Mouse (Mus musculus): ENCODE measurements around the gene Pkp4. TPM values are rescaled to one million over a fixed set of nuclear protein-coding genes. Genes with fewer than 3 reads are reported as not detected.

Pkp4 gene
- polyA plus RNA-seq, 1 experiment from 2014 or later = 31.6 TPM

DNA sequence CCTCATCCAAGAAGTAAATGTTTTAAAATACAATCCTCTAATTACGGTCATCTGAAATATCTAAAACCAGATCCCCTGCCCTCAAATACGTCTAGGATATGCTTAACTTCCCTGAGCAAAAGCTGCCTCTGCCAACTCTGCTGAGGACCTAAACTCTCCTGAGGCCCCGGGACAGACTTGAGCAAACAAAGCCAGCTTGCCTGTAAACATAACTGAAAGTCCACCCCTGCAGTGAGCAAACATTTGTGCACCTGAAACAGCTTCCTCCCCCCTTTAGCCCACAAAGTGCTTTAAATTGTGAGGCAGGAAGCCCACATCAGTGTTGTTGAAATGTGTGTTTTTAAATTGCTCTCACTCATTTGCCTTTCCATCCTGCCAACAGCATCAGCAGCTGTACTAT lies 193.2 kb downstream of the Pkp4 start:
- Histone ChIP-seq H3K9me3 (ENCODE audit: control insufficient read depth, low read length) (no peaks in the 10 kb centered on the region), H3K27ac (replicated peaks; ENCODE audit: low read depth, low read length) (no peak overlapping the region), H3K36me3 (ENCODE audit: control insufficient read depth, insufficient read depth, low read length) (peaks cover 38% of the 10 kb centered on the region), H3K4me2 (ENCODE audit: low read depth, low read length) (no peak overlapping the region), H3K4me1 (ENCODE audit: control insufficient read depth, insufficient read depth, low read length) (no peaks in the 10 kb centered on the region), H3K4me3 (ENCODE audit: low read depth, low read length) (no peak overlapping the region), H3K9ac (ENCODE audit: low read depth, low read length) (no peak overlapping the region), H3K27me3 (replicated peaks; ENCODE audit: control insufficient read depth, insufficient read depth, low read length) (no peaks in the 10 kb centered on the region)
- DNase-seq (ENCODE audit: low spot score) = no peak
- ATAC-seq (ENCODE audit: low read depth) = no peak
- 74% methylated on average over 3 of the region's 3 CpGs for WGBS

DNA sequence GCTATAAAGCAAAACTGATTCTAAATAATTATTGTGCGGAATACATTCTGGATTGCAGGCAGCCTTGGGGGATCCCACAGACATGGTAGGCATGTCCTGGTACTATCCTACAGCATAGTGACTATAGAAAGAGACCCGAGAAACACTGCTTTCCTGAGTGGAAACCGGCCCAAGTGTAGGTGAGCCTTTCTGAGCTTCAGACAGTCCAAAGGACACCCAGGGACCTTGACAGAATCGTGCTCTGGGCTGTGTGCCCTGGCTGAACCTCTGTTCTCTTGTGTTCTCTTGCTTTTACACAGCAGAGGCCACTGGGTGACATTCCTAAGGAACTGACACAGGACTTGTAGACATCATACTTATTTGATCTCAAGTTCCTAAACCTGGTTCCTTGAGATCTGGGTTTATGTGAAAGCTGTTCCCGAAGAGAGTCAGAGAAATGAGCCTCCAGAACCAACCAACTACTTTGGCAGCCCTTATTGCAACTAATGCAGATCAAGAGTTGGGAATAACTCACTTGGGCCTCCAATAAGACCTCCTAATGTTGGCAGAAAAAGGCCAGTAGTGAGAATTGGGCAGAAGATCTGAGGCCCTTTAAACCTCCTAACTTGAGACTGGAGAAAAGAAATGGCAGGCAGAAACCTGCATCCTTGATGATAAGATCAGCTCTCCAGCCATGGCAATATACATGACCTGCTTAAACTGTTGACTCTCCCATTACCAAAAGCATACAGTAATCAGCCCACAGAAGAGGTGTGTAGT lies 195.1 kb downstream of the Pkp4 start:
- H3K9me3 ChIP-seq (ENCODE audit: control insufficient read depth, low read length) = no peaks in the 10 kb centered on the region
- H3K4me1 ChIP-seq (ENCODE audit: control insufficient read depth, insufficient read depth, low read length) = no peaks in the 10 kb centered on the region
- no peak overlapping the region for H3K9ac ChIP-seq (ENCODE audit: low read depth, low read length)
- ATAC-seq (ENCODE audit: low read depth) (no peak), DNase-seq (ENCODE audit: low spot score) (no peak)
- WGBS = 93% methylated on average over 5 of the region's 5 CpGs
- H3K4me2 ChIP-seq (ENCODE audit: low read depth, low read length) = no peak overlapping the region
- peaks cover 33% of the 10 kb centered on the region for H3K36me3 ChIP-seq (ENCODE audit: control insufficient read depth, insufficient read depth, low read length)
- H3K27me3 ChIP-seq (replicated peaks; ENCODE audit: control insufficient read depth, insufficient read depth, low read length) = no peaks in the 10 kb centered on the region
- H3K4me3 ChIP-seq (ENCODE audit: low read depth, low read length) = no peak overlapping the region
- H3K27ac ChIP-seq (replicated peaks; ENCODE audit: low read depth, low read length) = no peak overlapping the region

DNA sequence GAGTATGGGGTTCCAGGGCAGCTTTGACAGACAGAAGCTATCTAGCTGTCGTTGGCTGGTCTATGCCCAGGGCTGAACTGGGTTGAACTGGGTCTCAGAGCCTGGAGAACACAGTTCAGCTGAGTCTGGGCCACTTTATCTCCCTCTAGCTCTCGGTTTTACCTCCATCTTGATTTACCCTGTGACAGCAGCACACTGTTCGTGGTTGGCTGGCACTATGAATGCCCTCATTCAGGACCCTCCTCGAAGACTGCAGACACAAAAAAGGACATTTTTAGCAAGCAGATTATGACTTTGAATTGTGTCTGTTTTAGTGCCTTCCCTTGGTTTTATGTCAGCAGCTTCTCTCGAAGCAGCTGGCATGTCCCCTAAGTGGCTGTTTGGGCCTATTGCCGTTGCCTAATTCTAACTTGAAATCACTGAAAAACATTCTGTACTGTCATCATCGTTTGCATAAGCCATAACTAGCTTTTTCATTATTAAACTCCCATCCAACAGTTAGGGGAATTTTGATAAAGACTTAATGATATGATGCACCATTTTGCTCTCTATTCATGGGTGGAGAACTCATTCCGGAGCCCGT lies 199.2 kb downstream of the Pkp4 start:
- ATAC-seq (ENCODE audit: low read depth) = no peak
- Histone ChIP-seq H3K27me3 (replicated peaks; ENCODE audit: control insufficient read depth, insufficient read depth, low read length) (no peaks in the 10 kb centered on the region), H3K4me3 (ENCODE audit: low read depth, low read length) (no peak overlapping the region), H3K36me3 (ENCODE audit: control insufficient read depth, insufficient read depth, low read length) (peaks cover 13% of the 10 kb centered on the region), H3K4me2 (ENCODE audit: low read depth, low read length) (no peak overlapping the region), H3K9me3 (ENCODE audit: control insufficient read depth, low read length) (no peaks in the 10 kb centered on the region), H3K9ac (ENCODE audit: low read depth, low read length) (no peak overlapping the region), H3K27ac (replicated peaks; ENCODE audit: low read depth, low read length) (no peak overlapping the region), H3K4me1 (ENCODE audit: control insufficient read depth, insufficient read depth, low read length) (0 out of 2 replicates have a peak, but pooled peaks cover 4% of the 10 kb centered on the region)
- no peak for DNase-seq (ENCODE audit: low spot score)
- WGBS = 74% methylated on average over 9 of the region's 9 CpGs

DNA sequence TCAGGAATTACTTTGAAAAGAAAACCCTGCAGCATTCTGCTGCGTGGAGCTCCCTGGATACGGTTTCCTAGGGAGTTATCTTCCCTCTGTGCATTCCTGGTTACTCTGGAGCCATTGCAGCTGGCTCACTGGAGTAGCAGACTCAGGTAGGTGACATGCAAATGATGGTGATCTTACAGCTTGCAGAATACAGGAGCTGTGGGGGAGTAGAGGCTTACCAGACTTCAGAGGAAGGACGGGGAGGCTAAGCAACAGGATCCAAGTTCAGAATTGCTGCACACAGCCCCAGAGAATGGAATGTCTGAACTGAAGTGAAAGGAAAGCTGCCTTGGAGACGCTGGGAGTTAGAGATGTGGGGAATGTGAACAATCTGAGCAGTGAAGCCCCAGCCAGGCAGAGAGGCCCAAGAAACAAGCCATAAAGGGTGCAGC lies 200.7 kb downstream of the Pkp4 start:
- 22% methylated on average over 4 of the region's 4 CpGs for WGBS
- Histone ChIP-seq H3K9ac (ENCODE audit: low read depth, low read length) (no peak overlapping the region), H3K4me3 (ENCODE audit: low read depth, low read length) (no peak overlapping the region), H3K27me3 (replicated peaks; ENCODE audit: control insufficient read depth, insufficient read depth, low read length) (no peaks in the 10 kb centered on the region), H3K36me3 (ENCODE audit: control insufficient read depth, insufficient read depth, low read length) (no peaks in the 10 kb centered on the region), H3K9me3 (ENCODE audit: control insufficient read depth, low read length) (no peaks in the 10 kb centered on the region), H3K4me2 (ENCODE audit: low read depth, low read length) (no peak overlapping the region), H3K4me1 (ENCODE audit: control insufficient read depth, insufficient read depth, low read length) (0 out of 2 replicates have a peak, but pooled peaks cover 4% of the 10 kb centered on the region), H3K27ac (replicated peaks; ENCODE audit: low read depth, low read length) (no peak overlapping the region)
- DNase-seq (ENCODE audit: low spot score) (peak; percentile 56), ATAC-seq (ENCODE audit: low read depth) (peak; percentile 74)

DNA sequence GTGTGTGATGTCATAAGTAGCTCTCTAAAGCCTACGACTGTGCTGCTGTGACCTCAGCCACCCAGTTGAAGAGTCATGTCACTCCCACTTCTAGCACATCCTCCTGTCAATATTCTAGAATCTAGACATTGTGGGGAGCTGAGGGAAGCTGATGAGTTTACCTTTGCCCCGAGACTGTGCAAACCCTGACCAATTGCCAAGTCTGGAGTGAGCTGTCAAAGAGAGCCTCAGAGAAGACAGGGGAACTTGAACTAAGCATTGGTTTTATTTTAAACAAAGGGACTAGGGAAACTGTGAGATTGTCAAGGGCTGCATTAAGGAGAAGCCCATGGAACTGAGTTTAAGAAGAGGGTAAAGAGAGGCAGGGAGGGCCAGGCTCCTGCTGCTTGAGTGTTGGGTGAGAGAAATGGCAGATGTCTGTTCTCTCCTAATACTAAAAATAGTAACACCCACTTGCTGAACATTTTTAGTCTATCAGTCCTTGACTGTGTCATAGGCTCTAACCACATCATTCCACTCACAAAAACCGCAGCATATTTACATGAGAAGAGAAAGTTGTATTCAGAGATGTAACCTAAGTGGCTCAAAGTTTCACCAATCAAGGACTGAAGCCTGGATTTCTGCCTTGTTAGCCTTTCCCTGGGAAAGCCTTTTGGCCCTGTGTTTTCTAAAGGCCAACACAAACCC lies 203.6 kb downstream of the Pkp4 start:
- no peaks in the 10 kb centered on the region for H3K27me3 ChIP-seq (replicated peaks; ENCODE audit: control insufficient read depth, insufficient read depth, low read length)
- no peak overlapping the region for H3K4me3 ChIP-seq (ENCODE audit: low read depth, low read length)
- no peak overlapping the region for H3K27ac ChIP-seq (replicated peaks; ENCODE audit: low read depth, low read length)
- 0 out of 2 replicates have a peak, but pooled peaks cover 4% of the 10 kb centered on the region for H3K4me1 ChIP-seq (ENCODE audit: control insufficient read depth, insufficient read depth, low read length)
- no peaks in the 10 kb centered on the region for H3K36me3 ChIP-seq (ENCODE audit: control insufficient read depth, insufficient read depth, low read length)
- H3K9me3 ChIP-seq (ENCODE audit: control insufficient read depth, low read length) = no peaks in the 10 kb centered on the region
- H3K4me2 ChIP-seq (ENCODE audit: low read depth, low read length) = no peak overlapping the region
- ATAC-seq (ENCODE audit: low read depth) = no peak
- 81% methylated on average over 3 of the region's 3 CpGs for WGBS
- no peak for DNase-seq (ENCODE audit: low spot score)
- no peak overlapping the region for H3K9ac ChIP-seq (ENCODE audit: low read depth, low read length)

DNA sequence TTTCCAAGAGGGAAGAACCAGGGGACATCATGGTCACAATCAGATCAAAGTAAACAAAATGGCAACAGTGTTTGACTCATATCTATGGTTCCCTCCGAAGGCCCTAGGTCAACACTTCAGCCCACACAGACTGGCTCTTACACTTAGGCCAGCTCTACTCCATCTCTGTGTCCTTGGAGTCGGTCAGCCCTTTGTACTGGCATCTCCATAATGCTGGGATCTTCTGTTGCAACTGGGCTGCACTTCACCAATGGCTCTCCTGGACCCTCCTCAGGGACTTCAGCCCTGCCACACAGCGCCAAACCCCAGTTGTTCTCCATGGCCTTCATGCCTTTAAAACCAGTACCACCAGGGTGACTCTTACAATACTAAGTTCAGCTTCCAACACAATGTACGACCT lies 206.5 kb downstream of the Pkp4 start:
- H3K9ac ChIP-seq (ENCODE audit: low read depth, low read length) = no peak overlapping the region

DNA sequence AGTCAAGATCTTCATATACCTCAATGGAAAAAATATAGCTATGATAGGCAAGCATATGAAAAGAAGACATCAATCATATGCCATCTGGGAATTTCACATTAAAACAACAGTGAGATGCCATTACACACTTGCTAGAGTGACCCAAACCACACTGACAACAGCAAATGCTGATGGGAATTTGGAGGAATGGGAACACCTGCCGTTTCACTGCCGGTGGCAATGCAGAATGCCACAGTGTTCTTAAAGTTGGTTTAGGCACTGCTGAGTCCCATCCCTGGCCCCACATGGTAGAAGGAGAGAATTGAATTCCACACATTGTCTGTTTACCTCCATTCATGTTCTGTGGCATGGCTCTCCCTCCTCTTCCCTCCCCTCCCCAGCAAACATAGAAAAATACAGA lies 212.5 kb downstream of the Pkp4 start:
- Histone ChIP-seq H3K36me3 (ENCODE audit: control insufficient read depth, insufficient read depth, low read length) (no peaks in the 10 kb centered on the region), H3K9ac (ENCODE audit: low read depth, low read length) (no peak overlapping the region), H3K27ac (replicated peaks; ENCODE audit: low read depth, low read length) (no peak overlapping the region), H3K9me3 (ENCODE audit: control insufficient read depth, low read length) (no peaks in the 10 kb centered on the region), H3K4me3 (ENCODE audit: low read depth, low read length) (no peak overlapping the region), H3K27me3 (replicated peaks; ENCODE audit: control insufficient read depth, insufficient read depth, low read length) (no peaks in the 10 kb centered on the region), H3K4me1 (ENCODE audit: control insufficient read depth, insufficient read depth, low read length) (no peaks in the 10 kb centered on the region), H3K4me2 (ENCODE audit: low read depth, low read length) (no peak overlapping the region)
- DNase-seq (ENCODE audit: low spot score) (no peak), ATAC-seq (ENCODE audit: low read depth) (no peak)
- 90% methylated on average over 2 of the region's 2 CpGs for WGBS

More for the DNA sequence above, 206.5 kb downstream of the Pkp4 start:
- no peak overlapping the region for H3K27ac ChIP-seq (replicated peaks; ENCODE audit: low read depth, low read length)
- no peak overlapping the region for H3K4me2 ChIP-seq (ENCODE audit: low read depth, low read length)
- H3K9me3 ChIP-seq (ENCODE audit: control insufficient read depth, low read length) = no peaks in the 10 kb centered on the region
- no peak for ATAC-seq (ENCODE audit: low read depth)
- 86% methylated on average over 4 of the region's 4 CpGs for WGBS
- H3K4me3 ChIP-seq (ENCODE audit: low read depth, low read length) = no peak overlapping the region
- H3K27me3 ChIP-seq (replicated peaks; ENCODE audit: control insufficient read depth, insufficient read depth, low read length) = no peaks in the 10 kb centered on the region
- no peaks in the 10 kb centered on the region for H3K36me3 ChIP-seq (ENCODE audit: control insufficient read depth, insufficient read depth, low read length)
- H3K4me1 ChIP-seq (ENCODE audit: control insufficient read depth, insufficient read depth, low read length) = no peaks in the 10 kb centered on the region
- no peak for DNase-seq (ENCODE audit: low spot score)

DNA sequence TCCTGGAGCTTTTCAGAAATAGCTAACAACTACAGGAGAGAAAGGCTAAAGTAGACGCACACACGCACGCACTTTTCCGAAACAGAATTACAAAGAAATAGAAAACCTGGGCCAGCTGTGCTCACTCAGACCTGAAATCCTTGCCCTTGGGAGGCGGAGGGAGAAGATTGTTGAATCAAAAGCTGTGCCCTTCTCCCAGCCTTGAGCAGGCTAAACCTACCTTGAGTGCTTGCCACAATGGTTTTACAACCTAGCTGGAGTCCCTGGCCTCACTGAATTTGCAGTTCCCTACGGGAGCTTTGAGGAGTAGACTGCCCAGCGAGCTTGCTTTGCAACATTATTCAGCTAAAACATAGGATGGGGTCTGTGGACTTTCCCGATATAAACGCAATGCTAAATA lies 217.4 kb downstream of the Pkp4 start:
- no peaks in the 10 kb centered on the region for H3K9me3 ChIP-seq (ENCODE audit: control insufficient read depth, low read length)
- no peaks in the 10 kb centered on the region for H3K27me3 ChIP-seq (replicated peaks; ENCODE audit: control insufficient read depth, insufficient read depth, low read length)
- ATAC-seq (ENCODE audit: low read depth) (no peak), DNase-seq (ENCODE audit: low spot score) (no peak)
- WGBS = 84% methylated on average over 9 of the region's 9 CpGs
- no peak overlapping the region for H3K27ac ChIP-seq (replicated peaks; ENCODE audit: low read depth, low read length)
- no peaks in the 10 kb centered on the region for H3K4me1 ChIP-seq (ENCODE audit: control insufficient read depth, insufficient read depth, low read length)
- no peak overlapping the region for H3K9ac ChIP-seq (ENCODE audit: low read depth, low read length)
- no peak overlapping the region for H3K4me2 ChIP-seq (ENCODE audit: low read depth, low read length)
- H3K4me3 ChIP-seq (ENCODE audit: low read depth, low read length) = no peak overlapping the region
- no peaks in the 10 kb centered on the region for H3K36me3 ChIP-seq (ENCODE audit: control insufficient read depth, insufficient read depth, low read length)

Measured in embryonic facial prominence, embryonic 14.5 days (tissue).